Mouse (Mus musculus): Measurements from ENCODE around the gene Lrrc17. TPM values are rescaled to one million over a fixed set of nuclear protein-coding genes. Genes with fewer than 3 reads are reported as not detected.

Lrrc17 gene
- polyA plus RNA-seq, 1 experiment, result 0.06 TPM

DNA sequence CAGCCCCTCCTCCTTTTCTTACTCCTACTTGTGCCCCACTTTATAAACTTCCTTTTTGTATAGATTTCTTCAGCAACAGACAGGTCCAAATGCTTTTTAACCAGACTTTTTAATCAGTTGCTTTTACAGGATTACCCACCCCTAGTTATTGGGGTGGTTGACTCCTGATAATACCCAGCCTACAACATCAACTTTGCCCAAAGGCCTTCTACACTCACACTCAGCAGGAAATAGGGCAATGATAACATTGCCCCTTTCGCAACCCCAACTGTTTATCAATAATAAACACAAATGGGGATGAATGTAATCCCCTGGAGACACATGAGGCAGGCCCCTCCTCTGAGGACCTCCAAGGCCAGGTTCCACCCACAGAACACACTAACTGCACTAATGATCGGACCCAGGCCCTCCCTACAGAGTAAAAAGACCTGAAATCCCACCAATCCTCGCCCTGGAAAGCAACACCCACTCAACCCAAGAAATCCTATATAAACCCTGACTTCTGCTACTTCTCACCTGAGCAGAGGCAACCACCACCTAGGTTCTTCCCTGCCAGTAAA is 73.2 kb downstream of the Lrrc17 start:
- no peaks in the 10 kb centered on the region for H3K36me3 ChIP-seq (ENCODE audit: control insufficient read depth, insufficient read depth, low read length)
- DNase-seq (ENCODE audit: low read depth in 1 of 2, low spot score in 2 of 2), result no peak
- no peak for TF ChIP-seq CTCF (IDR thresholded peaks at IDR 0.05; ENCODE audit: extremely low read depth, insufficient read depth, insufficient read length, insufficient replicate concordance)
- TF ChIP-seq POLR2A (IDR thresholded peaks at IDR 0.05; ENCODE audit: low read depth, low read length), result no peak
- WGBS, result 89% methylated on average over 3 of the region's 3 CpGs
- H3K4me1 ChIP-seq (ENCODE audit: control insufficient read depth, insufficient read depth, insufficient read length), result no peaks in the 10 kb centered on the region
- no peak overlapping the region for H3K27ac ChIP-seq (ENCODE audit: insufficient read depth, low read length)
- H3K27me3 ChIP-seq (ENCODE audit: control insufficient read depth, insufficient read depth, low read length), result no peaks in the 10 kb centered on the region
- no peak overlapping the region for H3K4me3 ChIP-seq (ENCODE audit: extremely low read depth, insufficient read depth, insufficient read length)

Other genes with a start within 250 kb of the Lrrc17 start
- 12.8 and 15.7 TPM in 2 replicates for gene Fgl2, start 170.9 kb upstream of the Lrrc17 start, polyA plus RNA-seq (2012; rRNA removed)
- not detected in 2 replicates for gene Ccdc146, start 118.9 kb upstream of the Lrrc17 start, polyA plus RNA-seq (2012; rRNA removed)
- gene Fam185a, start 118.6 kb upstream of the Lrrc17 start, polyA plus RNA-seq (2012; rRNA removed), result 1.4 TPM in 2 replicates
- 0.07 TPM in 1 of 2 replicates, not detected in the other for gene Fbxl13, start 102.1 kb downstream of the Lrrc17 start, polyA plus RNA-seq (2012; rRNA removed)
- 49.1 and 49.6 TPM in 2 replicates for gene Armc10, start 102.3 kb downstream of the Lrrc17 start, polyA plus RNA-seq (2012; rRNA removed)
- gene Napepld, start 157.8 kb downstream of the Lrrc17 start, polyA plus RNA-seq (2012; rRNA removed), result 0.75 and 0.80 TPM in 2 replicates
- 11.1 and 11.8 TPM in 2 replicates for gene Pmpcb, start 193.6 kb downstream of the Lrrc17 start, polyA plus RNA-seq (2012; rRNA removed)
- gene Dnajc2, start 241.7 kb downstream of the Lrrc17 start, polyA plus RNA-seq (2012; rRNA removed), result 10.3 and 15.6 TPM in 2 replicates
- 10.4 and 10.7 TPM in 2 replicates for gene Psmc2, start 241.7 kb downstream of the Lrrc17 start, polyA plus RNA-seq (2012; rRNA removed)

All from spleen, adult 2 months (tissue).